Mouse (Mus musculus): ENCODE data around the gene Ppp4r3b. TPM values are rescaled to one million over a fixed set of nuclear protein-coding genes. Genes with fewer than 3 reads are reported as not detected.

Gene Ppp4r3b
- polyA plus RNA-seq, 1 experiment from 2014 or later = 78.5 TPM

- peak overlapping the region; percentile 97 for H3K27ac ChIP-seq (ENCODE audit: low read depth)
These were observed 1.2 kb downstream of the Ppp4r3b start for GRCm38 (mm10) chr11:29173706-29174436.

GRCm38 (mm10) chr11:29179319-29179718, 6.6 kb downstream of the Ppp4r3b start:
- ATAC-seq (replicated peaks; ENCODE audit: low FRiP score, low TSS enrichment, low read depth) = no peak
- Histone ChIP-seq H3K27ac (ENCODE audit: low read depth) (no peak overlapping the region), H3K4me3 (ENCODE audit: low read depth, low read length) (no peak overlapping the region), H3K9ac (ENCODE audit: low read length) (no peak overlapping the region), H3K36me3 (ENCODE audit: control insufficient read depth, insufficient read depth, low read length) (peaks cover 39% of the 10 kb centered on the region), H3K27me3 (replicated peaks; ENCODE audit: control insufficient read depth, insufficient read depth, low read length) (no peaks in the 10 kb centered on the region), H3K9me3 (ENCODE audit: control insufficient read depth, low read length) (no peaks in the 10 kb centered on the region), H3K4me2 (ENCODE audit: low read length) (no peak overlapping the region), H3K4me1 (replicated peaks; ENCODE audit: control insufficient read depth, insufficient read depth, low read length) (peaks cover 2% of the 10 kb centered on the region; the same call in 1 of the 2 replicates)
- whole genome bisulfite sequencing = 90% methylated on average over 1 of the region's 1 CpGs
- DNase-seq (ENCODE audit: low spot score) = no peak

More at GRCm38 (mm10) chr11:29173706-29174436, 1.2 kb downstream of the Ppp4r3b start:
- WGBS = 4% methylated on average over 13 of the region's 13 CpGs
- Histone ChIP-seq H3K4me3 (ENCODE audit: low read depth, low read length) (peak overlapping the region; percentile 99), H3K36me3 (ENCODE audit: control insufficient read depth, insufficient read depth, low read length) (peaks cover 9% of the 10 kb centered on the region; the same call in 1 of the 2 replicates), H3K9ac (ENCODE audit: low read length) (peak overlapping the region; percentile 100), H3K4me2 (ENCODE audit: low read length) (peak overlapping the region; percentile 84), H3K9me3 (ENCODE audit: control insufficient read depth, low read length) (no peaks in the 10 kb centered on the region), H3K27me3 (replicated peaks; ENCODE audit: control insufficient read depth, insufficient read depth, low read length) (no peaks in the 10 kb centered on the region), H3K4me1 (replicated peaks; ENCODE audit: control insufficient read depth, insufficient read depth, low read length) (peaks cover 14% of the 10 kb centered on the region)
- ATAC-seq (replicated peaks; ENCODE audit: low FRiP score, low TSS enrichment, low read depth) (peak; percentile 24; the same call in 1 of the 2 replicates), DNase-seq (ENCODE audit: low spot score) (peak; percentile 62)

- H3K27ac ChIP-seq (ENCODE audit: low read depth) = no peak overlapping the region
- no peaks in the 10 kb centered on the region for H3K27me3 ChIP-seq (replicated peaks; ENCODE audit: control insufficient read depth, insufficient read depth, low read length)
- ATAC-seq (replicated peaks; ENCODE audit: low FRiP score, low TSS enrichment, low read depth) (no peak), DNase-seq (ENCODE audit: low spot score) (no peak)
- no peak overlapping the region for H3K4me2 ChIP-seq (ENCODE audit: low read length)
- WGBS = 83% methylated on average over 3 of the region's 3 CpGs
- no peaks in the 10 kb centered on the region for H3K9me3 ChIP-seq (ENCODE audit: control insufficient read depth, low read length)
- no peak overlapping the region for H3K4me3 ChIP-seq (ENCODE audit: low read depth, low read length)
- H3K9ac ChIP-seq (ENCODE audit: low read length) = no peak overlapping the region
- H3K4me1 ChIP-seq (replicated peaks; ENCODE audit: control insufficient read depth, insufficient read depth, low read length) = no peaks in the 10 kb centered on the region
- H3K36me3 ChIP-seq (ENCODE audit: control insufficient read depth, insufficient read depth, low read length) = peaks cover 50% of the 10 kb centered on the region
These were observed 8.0 kb downstream of the Ppp4r3b start for GRCm38 (mm10) chr11:29180657-29181056.

GRCm38 (mm10) chr11:29181751-29182150, 9.1 kb downstream of the Ppp4r3b start:
- H3K4me1 ChIP-seq (replicated peaks; ENCODE audit: control insufficient read depth, insufficient read depth, low read length) = no peaks in the 10 kb centered on the region

DNA sequence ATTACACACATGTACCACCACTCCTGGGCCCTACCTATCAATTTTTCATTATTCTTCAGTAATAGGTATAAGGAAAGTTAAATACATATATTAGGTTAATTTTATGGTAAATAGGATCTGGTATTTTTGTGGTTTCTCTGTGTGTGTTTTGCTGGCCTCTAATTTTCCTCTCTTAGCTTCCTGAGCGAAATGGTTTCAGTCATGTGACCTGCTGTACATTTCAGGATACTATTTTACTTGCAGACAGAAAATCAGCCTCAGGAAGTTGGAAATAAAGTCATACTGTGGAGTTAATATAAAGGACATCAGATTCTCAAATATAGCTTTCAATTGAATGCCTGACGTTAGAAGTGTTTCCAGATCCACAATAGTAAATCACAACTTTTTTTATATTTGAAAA, 16.3 kb downstream of the Ppp4r3b start:
- 80% methylated on average over 2 of the region's 2 CpGs for WGBS
- Histone ChIP-seq H3K4me3 (ENCODE audit: low read depth, low read length) (no peak overlapping the region), H3K27ac (ENCODE audit: low read depth) (no peak overlapping the region), H3K4me2 (ENCODE audit: low read length) (no peak overlapping the region), H3K27me3 (replicated peaks; ENCODE audit: control insufficient read depth, insufficient read depth, low read length) (no peaks in the 10 kb centered on the region), H3K36me3 (ENCODE audit: control insufficient read depth, insufficient read depth, low read length) (peaks cover 71% of the 10 kb centered on the region), H3K9me3 (ENCODE audit: control insufficient read depth, low read length) (no peaks in the 10 kb centered on the region), H3K9ac (ENCODE audit: low read length) (no peak overlapping the region), H3K4me1 (replicated peaks; ENCODE audit: control insufficient read depth, insufficient read depth, low read length) (no peaks in the 10 kb centered on the region)
- no peak for ATAC-seq (replicated peaks; ENCODE audit: low FRiP score, low TSS enrichment, low read depth)
- no peak for DNase-seq (ENCODE audit: low spot score)

More at GRCm38 (mm10) chr11:29181751-29182150, 9.1 kb downstream of the Ppp4r3b start:
- Histone ChIP-seq H3K9me3 (ENCODE audit: control insufficient read depth, low read length) (no peaks in the 10 kb centered on the region), H3K9ac (ENCODE audit: low read length) (no peak overlapping the region), H3K36me3 (ENCODE audit: control insufficient read depth, insufficient read depth, low read length) (peaks cover 61% of the 10 kb centered on the region), H3K4me2 (ENCODE audit: low read length) (no peak overlapping the region), H3K27ac (ENCODE audit: low read depth) (no peak overlapping the region), H3K27me3 (replicated peaks; ENCODE audit: control insufficient read depth, insufficient read depth, low read length) (no peaks in the 10 kb centered on the region), H3K4me3 (ENCODE audit: low read depth, low read length) (no peak overlapping the region)
- ATAC-seq (replicated peaks; ENCODE audit: low FRiP score, low TSS enrichment, low read depth) (no peak), DNase-seq (ENCODE audit: low spot score) (no peak)
- WGBS = 93% methylated on average over 5 of the region's 5 CpGs

DNA sequence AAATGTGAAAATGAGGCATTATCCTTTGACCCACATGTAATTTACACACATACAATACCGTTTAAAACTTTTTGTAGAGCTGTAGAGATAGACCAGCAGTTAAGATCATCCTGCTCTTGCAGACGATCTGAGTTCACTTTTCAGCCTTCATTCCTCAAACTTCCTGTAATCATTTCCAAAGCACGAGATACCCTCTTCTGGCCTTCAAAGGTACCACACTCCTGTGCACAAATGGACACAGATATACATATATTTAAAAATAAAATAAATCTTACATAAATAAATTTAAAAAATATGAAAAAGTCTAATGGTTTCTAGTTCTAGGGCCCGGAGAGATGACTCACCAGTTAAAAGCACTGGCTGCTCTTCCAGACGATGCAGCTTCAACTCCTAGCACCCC, 31.0 kb downstream of the Ppp4r3b start:
- Histone ChIP-seq H3K4me2 (ENCODE audit: low read length) (no peak overlapping the region), H3K4me1 (replicated peaks; ENCODE audit: control insufficient read depth, insufficient read depth, low read length) (no peaks in the 10 kb centered on the region), H3K9me3 (ENCODE audit: control insufficient read depth, low read length) (no peaks in the 10 kb centered on the region), H3K9ac (ENCODE audit: low read length) (no peak overlapping the region), H3K4me3 (ENCODE audit: low read depth, low read length) (no peak overlapping the region), H3K36me3 (ENCODE audit: control insufficient read depth, insufficient read depth, low read length) (peaks cover 69% of the 10 kb centered on the region), H3K27me3 (replicated peaks; ENCODE audit: control insufficient read depth, insufficient read depth, low read length) (no peaks in the 10 kb centered on the region), H3K27ac (ENCODE audit: low read depth) (no peak overlapping the region)
- ATAC-seq (replicated peaks; ENCODE audit: low FRiP score, low TSS enrichment, low read depth) = no peak
- whole genome bisulfite sequencing = 85% methylated on average over 5 of the region's 5 CpGs
- no peak for DNase-seq (ENCODE audit: low spot score)

GRCm38 (mm10) chr11:29209774-29210173, 37.1 kb downstream of the Ppp4r3b start:
- DNase-seq (ENCODE audit: low spot score) = no peak
- ATAC-seq (replicated peaks; ENCODE audit: low FRiP score, low TSS enrichment, low read depth) = no peak
- Histone ChIP-seq H3K27me3 (replicated peaks; ENCODE audit: control insufficient read depth, insufficient read depth, low read length) (no peaks in the 10 kb centered on the region), H3K4me3 (ENCODE audit: low read depth, low read length) (no peak overlapping the region), H3K9ac (ENCODE audit: low read length) (no peak overlapping the region), H3K36me3 (ENCODE audit: control insufficient read depth, insufficient read depth, low read length) (peaks cover 68% of the 10 kb centered on the region), H3K27ac (ENCODE audit: low read depth) (no peak overlapping the region), H3K4me2 (ENCODE audit: low read length) (no peak overlapping the region), H3K4me1 (replicated peaks; ENCODE audit: control insufficient read depth, insufficient read depth, low read length) (no peaks in the 10 kb centered on the region), H3K9me3 (ENCODE audit: control insufficient read depth, low read length) (no peaks in the 10 kb centered on the region)
- WGBS = 90% methylated on average over 2 of the region's 2 CpGs

- no peaks in the 10 kb centered on the region for H3K4me1 ChIP-seq (replicated peaks; ENCODE audit: control insufficient read depth, insufficient read depth, low read length)
- WGBS = 92% methylated on average over 2 of the region's 2 CpGs
- H3K36me3 ChIP-seq (ENCODE audit: control insufficient read depth, insufficient read depth, low read length) = peaks cover 83% of the 10 kb centered on the region
- no peak overlapping the region for H3K27ac ChIP-seq (ENCODE audit: low read depth)
- H3K4me3 ChIP-seq (ENCODE audit: low read depth, low read length) = no peak overlapping the region
- H3K9me3 ChIP-seq (ENCODE audit: control insufficient read depth, low read length) = no peaks in the 10 kb centered on the region
- H3K4me2 ChIP-seq (ENCODE audit: low read length) = no peak overlapping the region
- DNase-seq (ENCODE audit: low spot score) = no peak
- no peak overlapping the region for H3K9ac ChIP-seq (ENCODE audit: low read length)
- no peak for ATAC-seq (replicated peaks; ENCODE audit: low FRiP score, low TSS enrichment, low read depth)
- H3K27me3 ChIP-seq (replicated peaks; ENCODE audit: control insufficient read depth, insufficient read depth, low read length) = no peaks in the 10 kb centered on the region
These were observed 43.5 kb downstream of the Ppp4r3b start for GRCm38 (mm10) chr11:29216196-29216595.

GRCm38 (mm10) chr11:29219055-29219454, 46.4 kb downstream of the Ppp4r3b start:
- no peaks in the 10 kb centered on the region for H3K9me3 ChIP-seq (ENCODE audit: control insufficient read depth, low read length)
- no peaks in the 10 kb centered on the region for H3K27me3 ChIP-seq (replicated peaks; ENCODE audit: control insufficient read depth, insufficient read depth, low read length)
- H3K4me1 ChIP-seq (replicated peaks; ENCODE audit: control insufficient read depth, insufficient read depth, low read length) = no peaks in the 10 kb centered on the region
- H3K4me2 ChIP-seq (ENCODE audit: low read length) = no peak overlapping the region
- ATAC-seq (replicated peaks; ENCODE audit: low FRiP score, low TSS enrichment, low read depth) (no peak), DNase-seq (ENCODE audit: low spot score) (no peak)
- no peak overlapping the region for H3K27ac ChIP-seq (ENCODE audit: low read depth)
- peaks cover 86% of the 10 kb centered on the region for H3K36me3 ChIP-seq (ENCODE audit: control insufficient read depth, insufficient read depth, low read length)
- H3K9ac ChIP-seq (ENCODE audit: low read length) = no peak overlapping the region
- no peak overlapping the region for H3K4me3 ChIP-seq (ENCODE audit: low read depth, low read length)

All from intestine, embryonic 14.5 days (tissue).